Mouse (Mus musculus): ENCODE measurements around the gene Fam3c. TPM values are rescaled to one million over a fixed set of nuclear protein-coding genes. Genes with fewer than 3 reads are reported as not detected.

The Fam3c gene
- polyA plus RNA-seq (2015; fragmentation: Nextera tagmentation; extraction: Ambion mirVana): 59.1 and 61.6 TPM in 2 replicates

GRCm38 (mm10) chr6:22356086-22356507 is at the start of gene Fam3c:
TSS of gene Fam3c (minus strand) at chr6:22356243.
- peak; percentile 93 for ATAC-seq (ENCODE audit: insufficient number of reproducible peaks, low FRiP score, low TSS enrichment, low read depth)
- peak within 1 kb of the TSS; percentile 72 for H3K9ac ChIP-seq
- H3K4me2 ChIP-seq (replicated peaks): peak within 1 kb of the TSS; percentile 63
- H3K4me1 ChIP-seq: peaks cover 12% of the 10 kb centered on the region
- H3K27ac ChIP-seq (replicated peaks): peak within 1 kb of the TSS; percentile 80
- no peaks in the 10 kb centered on the region for H3K27me3 ChIP-seq
- no peaks in the 10 kb centered on the region for H3K36me3 ChIP-seq
- H3K9me3 ChIP-seq (replicated peaks): no peaks in the 10 kb centered on the region
- under 1% methylated on average over 33 of the region's 38 CpGs for whole genome bisulfite sequencing
- H3K4me3 ChIP-seq (replicated peaks): peak within 1 kb of the TSS; percentile 79

DNA sequence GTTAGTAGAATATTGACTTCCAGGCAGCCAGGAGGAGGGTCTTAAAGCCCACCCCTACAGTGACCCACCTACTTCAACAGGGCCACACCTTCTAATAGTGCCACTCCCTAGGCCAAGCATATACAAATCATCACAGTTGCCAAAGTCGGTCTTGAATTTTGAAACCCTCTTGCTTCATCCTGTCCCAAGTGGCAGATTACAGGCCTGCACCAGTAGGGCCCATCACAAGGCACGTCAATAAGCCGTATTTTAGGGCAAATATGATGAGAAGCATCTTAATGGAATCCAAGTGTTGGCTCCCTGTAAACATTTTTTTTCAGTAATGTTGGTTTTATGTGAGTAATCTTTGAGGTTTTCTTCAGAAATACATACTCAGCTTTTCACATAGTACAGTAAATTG is 49.0 kb upstream of the Fam3c start:
- Histone ChIP-seq H3K4me1 (no peaks in the 10 kb centered on the region), H3K9me3 (replicated peaks) (no peaks in the 10 kb centered on the region), H3K27me3 (no peaks in the 10 kb centered on the region), H3K9ac (no peak overlapping the region), H3K4me3 (replicated peaks) (no peak overlapping the region), H3K4me2 (replicated peaks) (no peak overlapping the region), H3K36me3 (no peaks in the 10 kb centered on the region), H3K27ac (replicated peaks) (no peak overlapping the region)
- no peak for ATAC-seq (ENCODE audit: insufficient number of reproducible peaks, low FRiP score, low TSS enrichment, low read depth)
- WGBS: 66% methylated on average over 3 of the region's 3 CpGs

- ATAC-seq (ENCODE audit: insufficient number of reproducible peaks, low FRiP score, low TSS enrichment, low read depth): no peak
- Histone ChIP-seq H3K9me3 (replicated peaks) (no peaks in the 10 kb centered on the region), H3K4me2 (replicated peaks) (no peak overlapping the region), H3K4me3 (replicated peaks) (no peak overlapping the region), H3K27me3 (no peaks in the 10 kb centered on the region), H3K27ac (replicated peaks) (no peak overlapping the region), H3K9ac (no peak overlapping the region), H3K4me1 (no peaks in the 10 kb centered on the region), H3K36me3 (no peaks in the 10 kb centered on the region)
- WGBS: 56% methylated on average over 5 of the region's 5 CpGs
Measured at GRCm38 (mm10) chr6:22403736-22404135, 47.7 kb upstream of the Fam3c start.

DNA sequence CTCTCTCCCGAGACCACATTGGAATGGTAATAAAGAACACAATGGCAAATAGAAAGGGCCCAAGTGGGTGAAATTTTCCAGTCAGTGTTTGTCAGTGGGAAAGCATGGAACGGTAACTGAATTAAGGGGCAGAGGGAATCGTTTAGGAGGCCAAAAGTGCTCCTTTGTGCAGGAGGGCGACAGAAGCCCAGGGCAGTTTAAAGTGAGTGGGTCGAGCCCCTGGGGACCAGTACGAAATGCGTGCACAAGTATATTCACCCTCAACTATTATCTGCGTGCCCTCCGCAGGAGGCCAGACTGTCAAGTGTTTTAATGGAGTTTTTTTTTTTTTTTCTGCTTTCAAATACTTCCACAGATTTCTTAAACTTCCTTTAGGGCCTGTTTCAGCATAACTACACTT is 47.3 kb upstream of the Fam3c start:
- ATAC-seq (ENCODE audit: insufficient number of reproducible peaks, low FRiP score, low TSS enrichment, low read depth): no peak
- H3K36me3 ChIP-seq: no peaks in the 10 kb centered on the region
- no peaks in the 10 kb centered on the region for H3K9me3 ChIP-seq (replicated peaks)
- no peak overlapping the region for H3K9ac ChIP-seq
- no peak overlapping the region for H3K4me3 ChIP-seq (replicated peaks)
- no peak overlapping the region for H3K4me2 ChIP-seq (replicated peaks)
- no peaks in the 10 kb centered on the region for H3K4me1 ChIP-seq
- WGBS: 45% methylated on average over 9 of the region's 9 CpGs
- no peaks in the 10 kb centered on the region for H3K27me3 ChIP-seq
- no peak overlapping the region for H3K27ac ChIP-seq (replicated peaks)

- Histone ChIP-seq H3K9ac (no peak overlapping the region), H3K27me3 (no peaks in the 10 kb centered on the region), H3K4me2 (replicated peaks) (no peak overlapping the region), H3K36me3 (no peaks in the 10 kb centered on the region), H3K4me1 (no peaks in the 10 kb centered on the region), H3K4me3 (replicated peaks) (no peak overlapping the region), H3K27ac (replicated peaks) (no peak overlapping the region), H3K9me3 (replicated peaks) (no peaks in the 10 kb centered on the region)
- 72% methylated on average over 13 of the region's 13 CpGs for WGBS
- ATAC-seq (ENCODE audit: insufficient number of reproducible peaks, low FRiP score, low TSS enrichment, low read depth): no peak
Measured at GRCm38 (mm10) chr6:22402548-22403164, 46.6 kb upstream of the Fam3c start.

DNA sequence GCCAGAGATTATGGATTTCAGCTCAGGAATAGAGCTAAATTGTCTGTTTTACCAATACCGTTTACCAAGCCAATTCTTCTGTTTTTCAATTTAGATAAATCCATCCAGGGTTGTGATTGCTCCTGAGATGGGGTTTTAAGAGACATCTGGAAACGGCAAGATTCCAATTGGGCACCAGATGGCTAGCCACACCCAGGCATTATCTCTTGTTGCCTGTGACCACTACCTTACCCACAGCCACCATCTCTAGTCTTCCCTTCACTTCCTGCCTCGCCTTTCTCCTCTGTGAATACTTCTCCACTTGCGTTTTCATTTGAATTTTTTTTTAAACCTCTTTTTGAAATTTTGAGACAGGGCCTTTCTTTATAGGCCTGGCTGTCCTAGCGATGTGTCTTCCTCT is 46.0 kb upstream of the Fam3c start:
- H3K4me2 ChIP-seq (replicated peaks): no peak overlapping the region
- H3K27ac ChIP-seq (replicated peaks): no peak overlapping the region
- WGBS: 74% methylated on average over 5 of the region's 5 CpGs
- no peak overlapping the region for H3K9ac ChIP-seq
- H3K27me3 ChIP-seq: no peaks in the 10 kb centered on the region
- no peak overlapping the region for H3K4me3 ChIP-seq (replicated peaks)
- no peaks in the 10 kb centered on the region for H3K9me3 ChIP-seq (replicated peaks)
- H3K36me3 ChIP-seq: no peaks in the 10 kb centered on the region
- no peak for ATAC-seq (ENCODE audit: insufficient number of reproducible peaks, low FRiP score, low TSS enrichment, low read depth)
- H3K4me1 ChIP-seq: no peaks in the 10 kb centered on the region

DNA sequence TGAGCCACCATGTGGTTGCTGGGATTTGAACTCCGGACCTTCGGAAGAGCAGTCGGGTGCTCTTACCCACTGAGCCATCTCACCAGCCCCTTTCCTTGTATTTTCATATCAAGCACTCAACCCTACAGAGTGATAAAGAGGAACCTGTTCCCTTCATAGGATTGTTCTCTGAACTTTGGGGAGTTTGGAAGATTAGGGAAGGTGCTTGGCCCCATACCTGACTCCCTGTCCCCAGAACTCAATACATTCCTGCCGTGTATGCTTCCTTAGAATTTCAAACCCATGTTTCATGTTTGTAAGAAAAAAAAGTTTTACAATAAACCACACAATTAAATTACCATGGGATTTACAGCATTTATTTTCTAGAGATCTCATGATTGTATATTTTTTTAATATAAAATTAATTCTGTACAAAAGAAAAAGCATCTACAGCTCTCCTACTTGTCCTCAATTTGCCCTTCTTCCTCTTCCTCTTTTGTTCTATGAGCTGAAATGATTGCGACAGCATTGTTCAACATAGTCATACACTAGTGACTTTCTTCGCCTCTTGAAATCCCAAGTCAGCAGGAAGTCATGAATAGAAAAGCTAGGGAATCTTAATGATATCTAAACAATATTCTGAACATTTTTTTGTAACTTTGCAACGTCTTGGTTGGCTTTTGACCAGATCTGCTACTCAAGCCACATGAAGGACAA is 42.2 kb upstream of the Fam3c start:
- H3K36me3 ChIP-seq: no peaks in the 10 kb centered on the region
- H3K27ac ChIP-seq (replicated peaks): no peak overlapping the region
- no peak overlapping the region for H3K4me2 ChIP-seq (replicated peaks)
- no peak overlapping the region for H3K4me3 ChIP-seq (replicated peaks)
- no peak overlapping the region for H3K9ac ChIP-seq
- H3K27me3 ChIP-seq: no peaks in the 10 kb centered on the region
- H3K4me1 ChIP-seq: no peaks in the 10 kb centered on the region
- ATAC-seq (ENCODE audit: insufficient number of reproducible peaks, low FRiP score, low TSS enrichment, low read depth): no peak
- H3K9me3 ChIP-seq (replicated peaks): no peaks in the 10 kb centered on the region
- WGBS: 82% methylated on average over 7 of the region's 7 CpGs

GRCm38 (mm10) chr6:22395207-22395606 is 39.2 kb upstream of the Fam3c start:
- Histone ChIP-seq H3K36me3 (no peaks in the 10 kb centered on the region), H3K9me3 (replicated peaks) (no peaks in the 10 kb centered on the region), H3K4me1 (0 out of 2 replicates have a peak, but pooled peaks cover under 1% of the 10 kb centered on the region), H3K9ac (no peak overlapping the region), H3K4me2 (replicated peaks) (no peak overlapping the region), H3K27ac (replicated peaks) (no peak overlapping the region), H3K27me3 (no peaks in the 10 kb centered on the region), H3K4me3 (replicated peaks) (no peak overlapping the region)
- WGBS: 69% methylated on average over 3 of the region's 3 CpGs
- ATAC-seq (ENCODE audit: insufficient number of reproducible peaks, low FRiP score, low TSS enrichment, low read depth): no peak

DNA sequence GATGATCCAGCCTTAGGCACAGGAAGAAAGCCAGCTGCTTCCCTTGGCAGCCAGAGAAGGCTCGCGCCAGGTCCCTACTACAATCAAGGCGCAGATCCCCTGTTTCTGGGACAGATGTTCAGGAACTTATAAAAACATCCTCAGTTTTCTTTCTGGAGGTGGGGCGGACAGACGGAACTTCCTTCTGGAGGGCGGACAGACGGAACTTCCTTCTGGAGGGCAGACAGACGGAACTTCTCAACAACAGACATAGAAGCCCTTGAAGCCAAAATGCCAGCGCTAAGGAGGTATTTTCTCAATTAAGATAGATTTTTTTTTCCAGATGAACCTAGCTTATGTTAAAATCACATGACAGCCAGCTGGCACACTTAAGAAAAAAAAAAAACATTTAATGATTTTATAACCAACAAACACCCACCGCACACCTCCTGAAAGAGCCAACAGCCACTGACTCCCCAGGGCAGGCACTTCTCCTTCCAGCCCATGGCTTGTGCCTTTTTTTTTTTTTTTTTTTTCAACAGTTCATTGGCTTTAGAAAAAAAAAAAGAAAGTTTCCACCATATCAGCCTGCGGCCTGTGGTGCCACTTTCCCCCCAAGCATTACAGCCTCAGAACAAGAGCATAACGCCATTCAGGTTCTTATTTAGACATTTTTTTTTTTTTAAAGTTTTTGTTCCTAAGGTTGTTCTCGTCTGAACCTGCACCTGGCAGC is 34.8 kb upstream of the Fam3c start:
- no peak for ATAC-seq (ENCODE audit: insufficient number of reproducible peaks, low FRiP score, low TSS enrichment, low read depth)
- Histone ChIP-seq H3K4me3 (replicated peaks) (no peak overlapping the region), H3K36me3 (no peaks in the 10 kb centered on the region), H3K4me1 (0 out of 2 replicates have a peak, but pooled peaks cover 5% of the 10 kb centered on the region), H3K27ac (replicated peaks) (no peak overlapping the region), H3K9me3 (replicated peaks) (no peaks in the 10 kb centered on the region), H3K9ac (no peak overlapping the region), H3K27me3 (no peaks in the 10 kb centered on the region), H3K4me2 (replicated peaks) (peak overlapping the region; percentile 17; the same call in 1 of the 2 replicates)
- 54% methylated on average over 13 of the region's 13 CpGs for WGBS

- no peak for ATAC-seq (ENCODE audit: insufficient number of reproducible peaks, low FRiP score, low TSS enrichment, low read depth)
- Histone ChIP-seq H3K9me3 (replicated peaks) (no peaks in the 10 kb centered on the region), H3K36me3 (no peaks in the 10 kb centered on the region), H3K4me1 (0 out of 2 replicates have a peak, but pooled peaks cover 5% of the 10 kb centered on the region), H3K27me3 (no peaks in the 10 kb centered on the region), H3K27ac (replicated peaks) (no peak overlapping the region), H3K4me3 (replicated peaks) (no peak overlapping the region), H3K9ac (no peak overlapping the region), H3K4me2 (replicated peaks) (no peak overlapping the region)
- WGBS: 73% methylated on average over 5 of the region's 5 CpGs
Measured at GRCm38 (mm10) chr6:22385254-22385870, 29.3 kb upstream of the Fam3c start.

- ATAC-seq (ENCODE audit: insufficient number of reproducible peaks, low FRiP score, low TSS enrichment, low read depth): no peak
Measured at GRCm38 (mm10) chr6:22380269-22380668, 24.2 kb upstream of the Fam3c start.

More at GRCm38 (mm10) chr6:22380269-22380668, 24.2 kb upstream of the Fam3c start:
- Histone ChIP-seq H3K27me3 (no peaks in the 10 kb centered on the region), H3K4me3 (replicated peaks) (no peak overlapping the region), H3K4me1 (no peaks in the 10 kb centered on the region), H3K9me3 (replicated peaks) (no peaks in the 10 kb centered on the region), H3K4me2 (replicated peaks) (no peak overlapping the region), H3K9ac (no peak overlapping the region), H3K27ac (replicated peaks) (no peak overlapping the region), H3K36me3 (no peaks in the 10 kb centered on the region)
- WGBS: 92% methylated on average over 3 of the region's 3 CpGs

Data from embryonic facial prominence, embryonic 15.5 days (tissue).